Mouse (Mus musculus) layer of hippocampus, adult 8-10 months (tissue): Measurements from ENCODE around the gene Cln5. TPM values are rescaled to one million over a fixed set of nuclear protein-coding genes. Genes with fewer than 3 reads are reported as not detected.

Experiments
- DNase-seq, 2 experiments: peaks; one replicate each; pipeline ENCODE4 v3.0.0; 2022; ENCODE audit warnings: low spot score in 2 of 2
- total RNA-seq, 4 experiments: library from RNA; stranded (reverse); gene quantifications; 2 replicates each; pipeline ENCODE4 v1.2.4; 2022

Cln5 gene
- total RNA-seq, 4 experiments from 2014 or later, result 10.1 to 17.2 (median 13.5) TPM

- no peak for DNase-seq
Observed at GRCm38 (mm10) chr14:103112606-103113363, 42.8 kb downstream of the Cln5 start.

- no peak for DNase-seq
Observed at GRCm38 (mm10) chr14:103114994-103115670, 45.1 kb downstream of the Cln5 start.

- no peak for DNase-seq
Observed at GRCm38 (mm10) chr14:103125756-103126155, 55.7 kb downstream of the Cln5 start.

Other genes starting within 250 kb of the Cln5 start
- gene Kctd12, start 87.6 kb upstream of the Cln5 start, total RNA-seq, result 100 to 1,000 TPM; 107 to 114 (median 111) TPM
- gene Acod1, start 23.2 kb upstream of the Cln5 start, total RNA-seq, result not detected
- 10 to 100 TPM; 85.6 to 97.4 (median 89.1) TPM for gene Fbxl3, start 29.4 kb downstream of the Cln5 start, total RNA-seq